Mouse (Mus musculus) hindbrain, embryonic 10.5 days (tissue): ENCODE results near the gene Mmachc. TPM values are rescaled to one million over a fixed set of nuclear protein-coding genes. Genes with fewer than 3 reads are reported as not detected.

Experiments
- DNase-seq: peaks from one replicate; pipeline ENCODE4 v3.0.0-alpha.2; 2017; ENCODE audit warnings: low spot score
- H3K27ac ChIP-seq: fragments of 300-500 bp; sonication (generic); 2 replicates; pipeline ENCODE4 v1.5.1; 2016; ENCODE audit warnings: mild to moderate bottlenecking, moderate library complexity
- H3K27me3 ChIP-seq: fragments of 300-500 bp; sonication (generic); 2 replicates; pipeline ENCODE4 v1.6.1; 2016; ENCODE audit warnings: mild to moderate bottlenecking; ENCODE audit not compliant: poor library complexity, insufficient read depth, severe bottlenecking
- H3K36me3 ChIP-seq: fragments of 300-500 bp; sonication (generic); 2 replicates; pipeline ENCODE4 v1.6.1; 2016; ENCODE audit warnings: mild to moderate bottlenecking, moderate library complexity
- H3K4me1 ChIP-seq: fragments of 300-500 bp; sonication (generic); replicated peaks from 2 replicates; pipeline ENCODE4 v1.6.1; 2016; ENCODE audit warnings: mild to moderate bottlenecking
- H3K4me3 ChIP-seq: fragments of 300-500 bp; sonication (generic); 2 replicates; pipeline ENCODE4 v1.5.1; 2016; ENCODE audit warnings: mild to moderate bottlenecking, moderate library complexity
- H3K9me3 ChIP-seq: fragments of 300-500 bp; sonication (generic); 2 replicates; pipeline ENCODE4 v1.6.1; 2016; ENCODE audit warnings: mild to moderate bottlenecking, moderate library complexity
- WGBS: fragments of 180-500 bp; shearing (Covaris S2); methylation state at CpG from one replicate; pipeline ENCODE4 v1.1.7; 2016; 5-methylcytosine and 5-hydroxymethylcytosine counted together
- polyA plus RNA-seq: library from polyadenylated mRNA; unstranded; fragments of >200 nt; fragmentation: Nextera tagmentation; extraction: Ambion mirVana; gene quantifications from 2 replicates; pipeline ENCODE4 v1.2.1, GENCODE M21; 2016

Gene Mmachc
- polyA plus RNA-seq, 1 experiment from 2014 or later: 38.0 TPM

DNA sequence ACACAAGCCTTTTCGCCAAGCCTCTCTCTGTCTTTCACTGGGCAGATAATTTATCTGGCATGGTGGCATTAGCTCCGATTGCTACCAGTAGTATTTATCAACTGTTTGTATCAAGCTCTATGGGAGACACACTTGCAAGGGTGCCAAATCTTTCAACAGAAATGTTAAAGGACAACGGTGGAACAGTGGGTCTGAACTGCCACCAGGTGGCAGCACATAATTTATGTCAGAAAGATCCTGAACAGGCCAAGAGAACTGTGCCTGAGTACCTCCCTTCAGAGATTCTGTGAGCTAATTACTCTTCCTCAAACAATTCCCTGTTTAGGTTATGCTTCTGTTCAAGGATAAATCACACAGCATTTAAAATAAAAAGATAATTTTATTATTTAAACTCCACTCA is 11.2 kb upstream of the Mmachc start:
- H3K36me3 ChIP-seq: peaks cover 20% of the 10 kb centered on the region
- no peak overlapping the region for H3K27ac ChIP-seq
- no peaks in the 10 kb centered on the region for H3K9me3 ChIP-seq
- peaks cover 14% of the 10 kb centered on the region for H3K4me1 ChIP-seq
- no peak overlapping the region for H3K4me3 ChIP-seq
- 24% methylated on average over 3 of the region's 3 CpGs for WGBS
- H3K27me3 ChIP-seq: peaks cover 14% of the 10 kb centered on the region
- peak; percentile 61 for DNase-seq

DNA sequence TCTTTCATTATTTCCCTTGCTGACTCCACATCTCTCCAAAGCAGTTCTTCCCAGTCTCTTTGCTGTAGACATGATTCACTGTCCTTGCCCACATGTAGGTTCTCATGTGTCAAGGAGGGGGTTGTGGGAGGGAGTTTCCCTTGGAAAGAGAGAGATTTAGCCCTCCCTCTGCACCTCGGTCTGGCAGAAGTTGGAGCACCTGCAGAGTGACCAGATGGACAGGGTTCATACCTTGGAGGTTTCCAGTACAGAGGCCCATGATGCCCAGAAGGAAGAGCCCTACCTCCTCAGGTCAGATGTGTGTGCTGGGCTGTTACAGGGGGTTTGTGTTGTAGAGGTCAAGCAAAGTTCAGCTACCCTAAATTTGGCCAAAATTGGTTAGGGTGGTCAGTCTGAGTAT is 4.3 kb upstream of the Mmachc start:
- peaks cover 31% of the 10 kb centered on the region for H3K36me3 ChIP-seq
- WGBS: 80% methylated on average over 1 of the region's 1 CpGs
- no peaks in the 10 kb centered on the region for H3K9me3 ChIP-seq
- H3K27me3 ChIP-seq: no peaks in the 10 kb centered on the region
- no peak overlapping the region for H3K4me3 ChIP-seq
- no peak overlapping the region for H3K27ac ChIP-seq
- no peak for DNase-seq
- peaks cover 15% of the 10 kb centered on the region for H3K4me1 ChIP-seq

DNA sequence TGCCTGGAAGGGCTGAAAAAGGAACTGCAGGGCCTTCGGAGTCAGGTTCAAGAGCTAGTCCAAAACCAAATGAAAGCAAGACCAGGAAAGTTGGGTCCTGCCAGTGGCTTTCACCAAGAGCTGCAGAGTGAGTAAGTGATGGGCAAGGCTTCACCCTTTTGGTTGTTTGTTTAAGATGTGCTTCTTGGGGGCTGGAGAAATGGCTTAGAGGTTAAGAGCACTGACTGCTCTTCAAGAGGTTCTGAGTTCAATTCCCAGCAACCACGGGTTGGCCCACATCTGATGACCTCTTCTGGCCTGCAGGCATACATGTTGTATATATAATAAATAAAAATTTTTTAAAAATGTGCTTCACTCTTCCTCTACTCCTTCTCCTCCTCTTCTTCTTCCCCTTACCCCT is 1.9 kb upstream of the Mmachc start:
- Histone ChIP-seq H3K27me3 (no peaks in the 10 kb centered on the region), H3K27ac (no peak overlapping the region), H3K36me3 (peaks cover 17% of the 10 kb centered on the region), H3K9me3 (no peaks in the 10 kb centered on the region), H3K4me1 (peaks cover 20% of the 10 kb centered on the region), H3K4me3 (no peak overlapping the region)
- DNase-seq: no peak
- WGBS: 95% methylated on average over 2 of the region's 2 CpGs

DNA sequence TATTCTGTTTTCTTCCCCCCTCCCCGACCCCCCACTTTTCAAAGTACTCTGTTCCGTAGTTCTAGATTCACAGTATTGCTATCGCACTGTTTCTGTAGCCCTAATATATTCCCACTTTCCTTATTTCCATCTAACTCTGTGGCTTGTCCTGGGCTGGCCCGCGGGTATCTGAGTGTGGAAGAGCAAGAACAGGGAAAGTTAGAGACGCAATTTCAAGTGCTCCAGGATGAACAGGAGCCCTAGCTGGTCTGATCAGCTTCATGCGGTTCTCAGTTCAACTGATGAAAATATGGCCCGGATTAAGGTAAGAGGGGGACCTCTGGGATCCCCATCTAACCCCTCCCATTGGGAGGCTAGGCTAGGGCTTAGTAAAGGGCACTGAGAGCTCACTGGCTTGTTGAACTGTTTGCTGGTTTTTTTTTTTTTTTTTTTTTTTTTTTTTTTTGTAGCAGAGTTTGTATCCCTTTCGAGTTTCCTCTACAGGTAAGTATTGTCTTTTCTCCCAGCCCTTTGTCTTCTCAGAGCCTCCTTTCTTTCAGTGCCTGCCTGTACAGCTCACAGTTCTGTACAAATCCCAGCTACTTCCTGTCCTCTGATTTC is 685 bp upstream of the Mmachc start:
- Histone ChIP-seq H3K4me3 (peak overlapping the region; percentile 67), H3K9me3 (no peaks in the 10 kb centered on the region), H3K36me3 (peaks cover 21% of the 10 kb centered on the region), H3K4me1 (peaks cover 20% of the 10 kb centered on the region), H3K27me3 (no peaks in the 10 kb centered on the region), H3K27ac (peak overlapping the region; percentile 88)
- no peak for DNase-seq
- WGBS: 8% methylated on average over 9 of the region's 9 CpGs

DNA sequence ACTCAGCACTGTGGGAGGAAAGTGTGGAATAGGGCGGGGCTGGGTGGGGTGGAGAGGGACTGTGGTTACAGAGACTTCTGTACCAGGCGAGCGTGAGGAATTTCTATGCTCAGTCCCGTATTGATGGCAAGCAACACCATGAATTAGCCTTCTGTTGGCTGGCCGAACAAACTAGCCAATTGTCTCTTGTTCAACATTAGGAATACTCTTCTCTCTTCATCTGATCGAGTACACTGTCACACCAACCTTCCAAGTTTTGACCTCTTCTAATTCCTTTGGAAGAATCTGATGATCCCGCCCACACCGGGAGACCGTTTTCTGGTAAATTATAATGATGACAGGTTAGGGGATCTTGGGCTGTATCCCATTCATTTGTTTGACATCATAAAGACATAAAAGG is 540 bp downstream of the Mmachc start:
- Histone ChIP-seq H3K27me3 (no peaks in the 10 kb centered on the region), H3K4me1 (peaks cover 20% of the 10 kb centered on the region), H3K4me3 (peak overlapping the region; percentile 67), H3K27ac (peak overlapping the region; percentile 88), H3K9me3 (no peaks in the 10 kb centered on the region), H3K36me3 (peaks cover 26% of the 10 kb centered on the region)
- WGBS: 30% methylated on average over 9 of the region's 9 CpGs
- DNase-seq: peak; percentile 5

DNA sequence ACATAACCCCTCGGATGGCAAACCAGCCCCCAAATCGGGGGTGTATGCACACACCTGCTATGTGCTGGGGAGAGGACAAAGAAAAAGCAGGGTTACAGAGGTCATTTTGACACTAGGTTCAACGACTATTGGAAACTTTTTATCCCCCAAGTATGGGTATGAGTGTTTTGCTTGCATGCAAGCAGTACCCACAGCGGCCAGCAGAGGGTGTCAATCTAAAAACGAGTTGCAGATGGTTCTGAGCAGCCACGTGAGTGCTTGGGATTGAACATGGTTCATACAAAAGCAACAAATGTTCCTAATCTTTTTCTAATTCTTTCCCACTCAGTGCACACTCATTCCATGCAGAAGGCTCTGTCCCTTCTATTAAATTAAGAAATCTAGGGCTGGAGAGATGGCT is 4.4 kb downstream of the Mmachc start:
- 45% methylated on average over 6 of the region's 6 CpGs for WGBS
- Histone ChIP-seq H3K4me1 (peaks cover 8% of the 10 kb centered on the region), H3K4me3 (no peak overlapping the region), H3K36me3 (peaks cover 53% of the 10 kb centered on the region), H3K27ac (no peak overlapping the region), H3K27me3 (no peaks in the 10 kb centered on the region), H3K9me3 (no peaks in the 10 kb centered on the region)
- peak; percentile 76 for DNase-seq

DNA sequence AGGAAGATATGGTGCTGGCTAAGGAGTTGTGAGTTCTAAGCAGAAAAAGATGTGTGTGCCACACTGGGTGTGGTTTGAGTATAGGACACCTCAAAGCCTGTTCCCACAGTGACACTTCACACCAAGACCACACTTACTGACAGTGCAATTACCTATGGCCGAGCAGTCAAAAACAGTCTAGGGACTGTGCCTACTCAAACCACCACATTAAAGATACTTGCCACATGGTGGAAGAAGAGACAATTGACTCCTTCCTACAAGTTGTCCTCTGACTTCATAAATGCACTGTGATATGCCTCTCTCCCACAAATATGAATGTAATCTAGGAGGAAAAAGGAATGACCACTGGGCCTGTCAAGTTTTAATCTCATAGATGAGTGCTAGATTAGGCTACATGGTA is 7.2 kb downstream of the Mmachc start:
- Histone ChIP-seq H3K9me3 (no peaks in the 10 kb centered on the region), H3K36me3 (peaks cover 81% of the 10 kb centered on the region)
- WGBS: 90% methylated on average over 1 of the region's 1 CpGs

DNA sequence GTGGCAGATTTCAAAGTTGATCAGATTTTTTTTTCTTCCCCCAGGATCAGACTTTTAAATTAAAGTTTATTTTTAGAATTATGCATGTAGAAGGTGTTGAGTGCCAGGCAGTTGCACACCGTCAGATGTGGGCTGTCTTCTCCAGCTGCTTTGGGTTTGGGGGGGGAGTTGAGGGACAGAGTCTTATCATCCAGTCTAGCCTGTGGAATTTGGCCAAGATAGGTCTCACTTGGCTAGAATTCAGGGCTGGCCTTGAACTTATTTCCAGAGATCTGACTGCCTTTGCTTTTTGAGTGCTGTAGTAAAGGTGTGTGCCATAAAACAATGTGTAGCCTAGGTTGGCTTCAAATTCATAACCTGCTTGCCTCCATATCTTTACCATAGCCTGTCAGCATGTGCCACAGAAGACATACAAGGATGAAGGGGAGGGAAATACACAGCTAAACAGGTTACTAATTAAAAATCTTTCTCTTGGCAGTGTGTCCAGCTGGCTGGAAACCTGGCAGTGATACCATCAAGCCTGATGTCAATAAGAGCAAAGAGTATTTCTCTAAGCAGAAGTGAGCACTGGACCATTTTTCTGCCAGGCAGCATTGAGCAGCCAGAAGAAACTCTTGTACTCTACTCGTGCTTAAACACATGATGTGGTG is 9.4 kb downstream of the Mmachc start:
- peaks cover 91% of the 10 kb centered on the region for H3K36me3 ChIP-seq
- 90% methylated on average over 2 of the region's 2 CpGs for WGBS
- H3K4me1 ChIP-seq: no peaks in the 10 kb centered on the region
- DNase-seq: no peak
- H3K9me3 ChIP-seq: no peaks in the 10 kb centered on the region
- H3K27me3 ChIP-seq: no peaks in the 10 kb centered on the region
- no peak overlapping the region for H3K4me3 ChIP-seq
- no peak overlapping the region for H3K27ac ChIP-seq

More for the DNA sequence above, 7.2 kb downstream of the Mmachc start:
- Histone ChIP-seq H3K27me3 (no peaks in the 10 kb centered on the region), H3K4me3 (no peak overlapping the region), H3K27ac (no peak overlapping the region), H3K4me1 (no peaks in the 10 kb centered on the region)
- no peak for DNase-seq

DNA sequence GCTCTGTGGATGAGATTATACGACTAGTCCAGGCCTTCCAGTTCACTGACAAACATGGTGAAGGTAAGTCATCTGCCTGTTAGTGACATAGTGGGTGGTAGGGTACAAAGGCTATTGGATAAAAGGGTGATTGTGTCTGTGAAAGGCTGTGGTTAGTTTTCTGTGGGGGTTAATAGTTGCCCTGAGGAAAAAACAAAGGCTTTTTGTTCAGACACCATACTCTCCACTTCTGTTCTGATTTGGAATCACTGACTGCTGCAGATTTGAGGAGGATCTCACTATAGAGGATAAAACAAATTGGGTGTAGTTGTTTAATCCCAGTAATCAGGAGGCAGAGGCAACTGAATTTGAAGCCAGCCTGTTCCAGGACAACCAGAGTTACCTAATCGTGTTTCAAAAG is 14.4 kb downstream of the Mmachc start:
- no peaks in the 10 kb centered on the region for H3K4me1 ChIP-seq
- H3K9me3 ChIP-seq: no peaks in the 10 kb centered on the region
- no peak for DNase-seq

DNA sequence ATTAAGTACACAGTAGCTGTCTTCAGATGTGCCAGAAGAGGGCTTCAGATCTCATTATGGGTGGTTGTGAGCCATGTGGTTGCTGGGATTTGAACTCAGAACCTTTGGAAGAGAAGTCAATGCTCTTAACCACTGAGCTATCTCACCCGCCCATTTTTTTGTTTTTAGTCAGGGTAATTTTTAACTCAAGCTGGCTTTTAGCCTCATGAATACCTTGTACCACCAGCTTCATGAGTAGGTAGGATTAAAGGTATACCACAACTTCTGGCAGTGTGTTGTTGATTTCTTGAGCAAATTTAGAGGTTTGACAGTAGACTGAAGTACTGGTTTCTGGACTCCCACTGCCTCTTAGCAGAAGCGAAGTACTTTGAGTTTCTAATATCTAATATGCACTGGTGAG is 16.1 kb downstream of the Mmachc start:
- H3K27me3 ChIP-seq: no peaks in the 10 kb centered on the region
- H3K9me3 ChIP-seq: no peaks in the 10 kb centered on the region
- DNase-seq: no peak
- H3K36me3 ChIP-seq: peaks cover 100% of the 10 kb centered on the region
- WGBS: 91% methylated on average over 2 of the region's 2 CpGs
- peaks cover 2% of the 10 kb centered on the region for H3K4me1 ChIP-seq
- no peak overlapping the region for H3K4me3 ChIP-seq
- H3K27ac ChIP-seq: no peak overlapping the region

More for the DNA sequence above, 14.4 kb downstream of the Mmachc start:
- peaks cover 100% of the 10 kb centered on the region for H3K36me3 ChIP-seq
- 84% methylated on average over 2 of the region's 2 CpGs for WGBS
- no peak overlapping the region for H3K27ac ChIP-seq
- no peaks in the 10 kb centered on the region for H3K27me3 ChIP-seq
- no peak overlapping the region for H3K4me3 ChIP-seq

DNA sequence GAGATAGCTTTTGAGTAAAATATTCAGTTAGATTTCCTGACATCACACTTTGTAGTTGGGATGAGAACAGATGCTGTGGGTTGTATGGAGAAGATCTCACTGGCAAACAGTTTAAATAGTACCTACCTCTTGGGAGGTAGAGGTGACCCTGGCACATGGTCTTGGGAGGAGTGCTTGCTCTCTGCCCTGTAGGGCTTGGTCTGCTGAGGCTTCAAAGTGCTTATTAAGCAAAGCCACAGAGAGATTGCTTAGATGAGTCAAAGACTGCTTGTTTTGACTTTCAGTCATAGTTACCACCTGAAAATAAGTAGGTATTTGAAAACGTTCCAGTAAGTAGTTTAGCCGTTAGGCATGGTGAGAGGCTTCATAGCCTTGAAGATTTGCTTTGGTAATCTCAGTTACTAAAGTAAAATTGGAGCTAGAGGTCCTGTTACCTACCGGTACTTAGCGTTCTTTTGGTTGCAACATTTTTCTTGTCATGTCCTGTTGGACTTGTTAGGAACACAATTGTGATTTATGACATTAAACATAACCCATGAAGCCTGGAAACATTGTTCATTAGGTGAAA is 18.8 kb downstream of the Mmachc start:
- H3K27me3 ChIP-seq: no peaks in the 10 kb centered on the region
- peaks cover 22% of the 10 kb centered on the region for H3K4me1 ChIP-seq
- no peaks in the 10 kb centered on the region for H3K9me3 ChIP-seq
- no peak overlapping the region for H3K27ac ChIP-seq
- DNase-seq: no peak
- peaks cover 73% of the 10 kb centered on the region for H3K36me3 ChIP-seq
- no peak overlapping the region for H3K4me3 ChIP-seq
- 95% methylated on average over 4 of the region's 4 CpGs for WGBS

DNA sequence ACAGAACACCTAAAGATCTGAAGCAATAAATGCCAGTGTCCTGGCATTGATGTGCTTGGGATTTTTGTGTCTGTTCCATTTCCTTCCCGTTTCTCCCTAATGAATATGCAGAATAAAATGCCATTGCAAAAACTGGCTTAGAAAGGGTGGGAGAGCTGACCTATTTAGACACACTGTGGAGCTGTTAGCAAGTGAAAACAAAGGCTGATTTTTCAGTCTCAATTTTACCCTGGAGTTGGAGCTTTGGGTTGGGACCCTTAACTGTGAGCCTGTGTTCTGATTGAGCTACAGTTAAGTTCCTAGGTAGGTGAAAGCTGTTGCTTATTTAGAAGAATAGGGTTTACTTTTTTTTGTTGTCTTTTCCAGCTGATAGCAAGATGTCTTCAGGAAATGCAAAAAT is 21.2 kb downstream of the Mmachc start:
- Histone ChIP-seq H3K4me3 (peak overlapping the region; percentile 80), H3K27me3 (no peaks in the 10 kb centered on the region), H3K36me3 (peaks cover 49% of the 10 kb centered on the region), H3K4me1 (peaks cover 22% of the 10 kb centered on the region), H3K27ac (no peak overlapping the region), H3K9me3 (no peaks in the 10 kb centered on the region)
- 41% methylated on average over 1 of the region's 1 CpGs for WGBS
- DNase-seq: no peak

DNA sequence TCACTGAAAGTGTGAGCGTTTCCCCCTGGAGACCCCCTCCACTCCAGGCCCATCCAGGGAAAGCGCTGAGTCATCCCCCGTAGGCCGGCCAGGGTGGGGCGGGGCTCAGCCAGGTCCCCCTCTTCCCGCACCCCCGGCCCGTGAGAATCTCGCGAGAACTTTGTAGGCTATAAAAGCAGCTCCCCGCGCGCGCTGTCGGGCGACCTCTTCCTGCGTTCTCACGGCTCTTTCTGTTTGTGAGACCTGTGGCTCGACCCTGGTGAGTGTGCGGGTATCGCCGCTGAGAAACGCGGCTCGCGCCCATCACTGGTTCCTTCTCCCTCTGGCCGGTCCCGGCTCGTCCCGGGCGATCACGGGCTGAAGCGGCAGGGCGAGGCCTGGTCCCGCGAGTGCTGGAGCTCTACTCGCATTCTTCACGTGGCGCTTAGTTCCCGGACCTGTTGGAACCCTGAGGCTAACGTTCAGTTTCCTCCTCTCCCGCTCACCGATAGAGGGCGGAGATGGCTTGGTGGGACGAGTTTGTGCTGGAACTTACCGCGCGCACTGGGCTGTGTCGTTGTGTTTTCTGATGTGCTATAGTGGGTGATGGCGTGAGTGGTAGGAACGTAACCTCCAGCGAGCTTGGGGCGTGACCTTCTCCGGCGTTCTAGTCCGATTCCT is 22.7 kb downstream of the Mmachc start, which contains the start of gene Prdx1:
Gene Prdx1, plus strand, starts transcription at position 143 of the 660 bp plus-strand sequence.
- no peaks in the 10 kb centered on the region for H3K27me3 ChIP-seq
- DNase-seq: peak; percentile 97
- peaks cover 34% of the 10 kb centered on the region for H3K36me3 ChIP-seq
- H3K27ac ChIP-seq: peak within 1 kb of the TSS; percentile 97
- H3K4me3 ChIP-seq: peak within 1 kb of the TSS; percentile 80
- peaks cover 22% of the 10 kb centered on the region for H3K4me1 ChIP-seq
- no peaks in the 10 kb centered on the region for H3K9me3 ChIP-seq
- WGBS: under 1% methylated on average over 56 of the region's 56 CpGs
